Mouse (Mus musculus) left cerebral cortex, postnatal 14 days (tissue): ENCODE data around the gene Tm6sf1. TPM values are rescaled to one million over a fixed set of nuclear protein-coding genes. Genes with fewer than 3 reads are reported as not detected.

Experiments used
- DNase-seq, 2 experiments: peaks; one replicate each; pipeline ENCODE4 v3.0.0; 2021 to 2022; ENCODE audit warnings: low spot score in 2 of 2, mixed read lengths in 1 of 2
- intact Hi-C: fragments of 180-260 bp; cut with DNase I; formaldehyde crosslinking; loops from one replicate; pipeline ENCODE4 v1.15.1; 2025
- total RNA-seq, 2 experiments: library from RNA; stranded (reverse); gene quantifications; 2 replicates each; pipeline ENCODE4 v1.2.3; 2021

The Tm6sf1 gene
- total RNA-seq, 2 experiments from 2014 or later = 36.3 to 42.0 TPM

- no peak for DNase-seq
- intact Hi-C loops = no loop called here
Observed at GRCm38 (mm10) chr7:81872493-81873013, 13.8 kb downstream of the Tm6sf1 start.

- DNase-seq = no peak
- intact Hi-C loops = no loop called here
Observed at GRCm38 (mm10) chr7:81873807-81874206, 15.0 kb downstream of the Tm6sf1 start.

- intact Hi-C loops = loop anchor here (5.0 kb wide), 1 partner anchor 58 kb away; the partner anchor contains the start of gene Hdgfl3
- no peak for DNase-seq
Observed at GRCm38 (mm10) chr7:81874636-81875035, 15.8 kb downstream of the Tm6sf1 start.

GRCm38 (mm10) chr7:81875372-81875771, 16.6 kb downstream of the Tm6sf1 start:
- intact Hi-C loops = loop anchor here (5.0 kb wide), 1 partner anchor 57 kb away; the partner anchor contains the start of gene Hdgfl3

GRCm38 (mm10) chr7:81880286-81880685, 21.5 kb downstream of the Tm6sf1 start:
- DNase-seq = no peak
- intact Hi-C loops = no loop called here

More at GRCm38 (mm10) chr7:81875372-81875771, 16.6 kb downstream of the Tm6sf1 start:
- peak; percentile 55 to 87 for DNase-seq

GRCm38 (mm10) chr7:81880797-81881196, 22.0 kb downstream of the Tm6sf1 start:
- intact Hi-C loops = no loop called here
- no peak for DNase-seq

- intact Hi-C loops = no loop called here
- no peak for DNase-seq
Observed at GRCm38 (mm10) chr7:81881600-81881999, 22.8 kb downstream of the Tm6sf1 start.

GRCm38 (mm10) chr7:81885128-81885527, 26.3 kb downstream of the Tm6sf1 start:
- intact Hi-C loops = no loop called here
- DNase-seq = no peak

- intact Hi-C loops = no loop called here
- DNase-seq = no peak
Observed at GRCm38 (mm10) chr7:81899361-81899760, 40.6 kb downstream of the Tm6sf1 start.

- intact Hi-C loops = no loop called here
- no peak for DNase-seq
Observed at GRCm38 (mm10) chr7:81904094-81904493, 45.3 kb downstream of the Tm6sf1 start.

- peak; percentile 22 to 36 for DNase-seq
Observed at GRCm38 (mm10) chr7:81904926-81905325, 46.1 kb downstream of the Tm6sf1 start.

GRCm38 (mm10) chr7:81918316-81918715, 59.5 kb downstream of the Tm6sf1 start:
- intact Hi-C loops = no loop called here
- DNase-seq = no peak

More at GRCm38 (mm10) chr7:81904926-81905325, 46.1 kb downstream of the Tm6sf1 start:
- intact Hi-C loops = no loop called here

GRCm38 (mm10) chr7:81920314-81920713, 61.5 kb downstream of the Tm6sf1 start:
- DNase-seq = no peak
- intact Hi-C loops = no loop called here

GRCm38 (mm10) chr7:81921379-81921952, 62.7 kb downstream of the Tm6sf1 start:
- intact Hi-C loops = no loop called here
- DNase-seq = no peak

GRCm38 (mm10) chr7:81928998-81929397, 70.2 kb downstream of the Tm6sf1 start:
- no peak for DNase-seq
- intact Hi-C loops = no loop called here

- no peak for DNase-seq
- intact Hi-C loops = loop anchor here (5.0 to 10.0 kb wide), 3 partner anchors 55 to 145 kb away; partner anchors contain the start of genes 3110040N11Rik and Btbd1
Observed at GRCm38 (mm10) chr7:81932521-81933045, 73.8 kb downstream of the Tm6sf1 start.

- intact Hi-C loops = loop anchor here (5.0 to 10.0 kb wide), 3 partner anchors 56 to 146 kb away; partner anchors contain the start of genes 3110040N11Rik and Btbd1
- no peak for DNase-seq
Observed at GRCm38 (mm10) chr7:81933061-81933600, 74.3 kb downstream of the Tm6sf1 start.

- intact Hi-C loops = loop anchor here (5.0 to 10.0 kb wide), 3 partner anchors 56 to 146 kb away; partner anchors contain the start of genes 3110040N11Rik and Btbd1
- peak; percentile 62 to 71 for DNase-seq
Observed at GRCm38 (mm10) chr7:81933601-81934266, 74.9 kb downstream of the Tm6sf1 start.
